Mouse (Mus musculus) c-Kit-positive CD71-positive TER-119-negative erythroid progenitor cells, embryonic 14.5 days (primary cell): ENCODE results near the gene Rgs3.

Experiments
- DNase-seq: peaks from one replicate; pipeline ENCODE4 v3.0.0-alpha.2; 2013; ENCODE audit warnings: low read depth

Rgs3 gene

DNA sequence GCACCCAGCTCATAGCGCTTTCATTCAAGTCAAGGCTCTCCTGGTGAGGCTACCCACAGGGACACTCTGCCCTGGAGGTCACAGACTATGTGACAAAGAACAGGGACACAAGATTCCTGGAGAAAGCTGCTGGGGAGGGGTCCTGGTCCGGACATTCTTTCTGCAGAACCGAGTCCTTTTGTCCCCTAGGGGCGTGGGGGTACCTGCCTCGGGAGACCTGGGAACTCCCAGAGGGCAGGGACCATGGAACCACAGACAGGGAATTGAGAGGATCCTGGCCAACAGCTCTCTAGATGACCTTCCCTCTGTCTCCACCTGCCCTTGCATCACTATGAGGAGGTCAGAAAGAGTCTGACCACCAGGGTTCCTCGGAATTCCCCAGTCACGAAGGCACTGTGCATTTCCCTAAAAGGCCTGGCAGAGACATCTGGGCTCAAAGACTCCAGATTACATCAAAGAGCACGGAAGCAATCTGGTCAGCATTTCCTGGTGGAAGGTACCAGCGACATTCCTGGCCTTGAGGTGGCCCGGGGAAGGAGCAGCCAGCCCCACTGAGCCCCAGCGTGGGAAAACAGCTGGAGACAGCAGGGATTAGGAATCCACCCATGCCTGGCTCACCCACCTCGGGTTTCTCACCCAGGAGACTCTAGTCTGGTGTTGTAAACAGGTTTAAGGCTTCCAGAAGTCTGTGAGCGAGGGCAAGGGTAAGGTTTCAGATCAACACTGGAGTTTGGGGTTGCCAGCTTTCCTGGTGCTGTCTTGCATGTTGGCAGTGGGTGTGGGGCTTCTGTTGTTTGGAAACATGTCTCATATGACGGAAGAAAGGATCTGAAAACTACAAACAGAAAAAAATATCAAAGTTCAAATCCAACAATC lies 183.5 kb downstream of the Rgs3 start:
- DNase-seq: no peak

- no peak for DNase-seq
Measured at GRCm38 (mm10) chr4:62744534-62744956, 184.9 kb downstream of the Rgs3 start.

- no peak for DNase-seq
Measured at GRCm38 (mm10) chr4:62744985-62745638, 185.5 kb downstream of the Rgs3 start.
